Mouse (Mus musculus) CH12.LX (cell line): ENCODE data around the gene Cmtm4. TPM values are rescaled to one million over a fixed set of nuclear protein-coding genes. Genes with fewer than 3 reads are reported as not detected.
"Not testable (repeated sequence)": the region's sequence is repeated elsewhere in the genome, so short reads cannot be mapped to it uniquely, and the experiment has no call there.

Experiments
- DNase-seq: peaks from one replicate; pipeline ENCODE4 v3.0.0-alpha.2; 2013; ENCODE audit errors: extremely low read depth
- H3K27ac ChIP-seq: 2 replicates; pipeline ENCODE4 v1.5.1; 2012; ENCODE audit warnings: low read depth, mild to moderate bottlenecking, control low read depth, moderate library complexity; ENCODE audit not compliant: insufficient read depth
- H3K27me3 ChIP-seq: replicated peaks from 2 replicates; pipeline ENCODE3; 2012; ENCODE audit warnings: inconsistent platforms
- H3K36me3 ChIP-seq, 2 experiments: replicated peaks in 1 of 2; 2 replicates each; pipeline versions ENCODE3 to v1.6.1; 2012; ENCODE audit warnings: inconsistent platforms in 1 of 2, low read length in 1 of 2, mild to moderate bottlenecking in 1 of 2, mixed read lengths in 1 of 2, moderate library complexity in 1 of 2; ENCODE audit not compliant: control insufficient read depth in 1 of 2, insufficient read depth in 1 of 2
- H3K4me1 ChIP-seq, 2 experiments: 2 replicates each; pipeline ENCODE4 v1.6.1; 2012; ENCODE audit warnings: inconsistent platforms in 1 of 2, moderate library complexity in 1 of 2; ENCODE audit not compliant: insufficient read depth in 2 of 2, control insufficient read depth in 1 of 2
- H3K4me2 ChIP-seq: 2 replicates; pipeline ENCODE4 v1.6.1; 2012; ENCODE audit warnings: low read depth, mild to moderate bottlenecking, control low read depth; ENCODE audit not compliant: poor library complexity, insufficient read depth, severe bottlenecking
- H3K4me3 ChIP-seq, 3 experiments: fragments of 150-350 bp in 1 of 3; sonication (generic) in 1 of 3; replicated peaks in 1 of 3; 2 replicates each; pipeline versions ENCODE3 to v1.5.1; 2011 to 2012; ENCODE audit warnings: low read depth in 2 of 3, low read length in 2 of 3, mild to moderate bottlenecking in 2 of 3, moderate library complexity in 2 of 3, control low read depth in 1 of 3, improper control_type of control experiment in 1 of 3, inconsistent platforms in 1 of 3, mixed read lengths in 1 of 3; ENCODE audit not compliant: poor library complexity in 1 of 3
- H3K79me2 ChIP-seq: replicated peaks from 2 replicates; pipeline ENCODE4 v1.6.1; 2012; ENCODE audit warnings: mild to moderate bottlenecking, moderate library complexity; ENCODE audit not compliant: control insufficient read depth, poor library complexity, insufficient read depth, severe bottlenecking; ENCODE audit errors: extremely low read depth
- H3K9ac ChIP-seq: 2 replicates; pipeline ENCODE4 v1.6.1; 2012; ENCODE audit warnings: low read depth, mild to moderate bottlenecking, control low read depth, moderate library complexity; ENCODE audit not compliant: insufficient read depth
- H3K9me3 ChIP-seq: replicated peaks from 2 replicates; pipeline ENCODE3; 2012; ENCODE audit warnings: low read length, inconsistent platforms, mixed read lengths
- CTCF ChIP-seq, 2 experiments: IDR thresholded peaks in 1 of 2; conservative IDR thresholded peaks in 1 of 2; 2 replicates each; pipeline ENCODE4 v1.5.1; 2011 to 2012; ENCODE audit warnings: low read depth in 2 of 2, low read length in 2 of 2, improper control_type of control experiment in 1 of 2, inconsistent platforms in 1 of 2, mild to moderate bottlenecking in 1 of 2, moderate library complexity in 1 of 2
- MAX ChIP-seq: IDR thresholded peaks from 2 replicates; pipeline ENCODE4 v1.6.1; 2011; ENCODE audit warnings: low read length, improper control_type of control experiment
- POLR2A ChIP-seq: IDR thresholded peaks from 2 replicates; pipeline ENCODE4 v1.6.1; 2011; ENCODE audit warnings: low read depth, mild to moderate bottlenecking, improper control_type of control experiment, low read length
- RAD21 ChIP-seq: IDR thresholded peaks from 2 replicates; pipeline ENCODE4 v1.6.1; 2011; ENCODE audit warnings: low read depth, mild to moderate bottlenecking, low read length, improper control_type of control experiment, moderate library complexity
- SMC3 ChIP-seq: IDR thresholded peaks from 2 replicates; pipeline ENCODE4 v1.6.1; 2011; ENCODE audit warnings: low read depth, low read length, improper control_type of control experiment
- TBP ChIP-seq: conservative IDR thresholded peaks from 2 replicates; pipeline ENCODE4 v1.6.1; 2011; ENCODE audit warnings: low read depth, low read length, improper control_type of control experiment
- UBTF ChIP-seq: IDR thresholded peaks from 2 replicates; pipeline ENCODE4 v1.6.1; 2012; ENCODE audit warnings: low read depth, mild to moderate bottlenecking, inconsistent platforms, low read length, improper control_type of control experiment, moderate library complexity
- dilution Hi-C: fragments of 300-500 bp; cut with MboI; formaldehyde crosslinking; loops from 2 replicates; pipeline ENCODE4 v1.14.3; 2020; ENCODE audit warnings: low sequenced_read_pairs; ENCODE audit not compliant: extremely low pct_unique_long_range_greater_than_20kb, extremely low pct_ligation_motif_present
- in situ Hi-C: fragments of 300-500 bp; cut with MboI; formaldehyde crosslinking; loops from 3 replicates; pipeline ENCODE4 v1.14.3; 2019; ENCODE audit warnings: low sequenced_read_pairs, low pct_ligation_motif_present, low pct_unique_long_range_greater_than_20kb, mixed read lengths
- polyA plus RNA-seq: library from polyadenylated mRNA; unstranded; fragments of >175 nt; gene quantifications from 2 replicates; pipeline ENCODE4 v1.2.1, GENCODE M21; 2012; ENCODE audit warnings: low read depth; ENCODE audit not compliant: insufficient read length
- total RNA-seq, 2 experiments: library from RNA; depleted of rRNA; stranded (reverse); fragments of 300-350 nt in 1 of 2; fragments of >200 nt in 1 of 2; gene quantifications; 2 replicates each; pipeline ENCODE4 v1.2.3; 2012 to 2014

The Cmtm4 gene
- total and polyA plus RNA-seq, 3 experiments = 2.3 to 3.0 (median 2.6) TPM

- TF ChIP-seq UBTF (no peak), CTCF (conservative IDR thresholded peaks at IDR 0.05 in 1 of 2, IDR thresholded peaks at IDR 0.05 in 1 of 2; ENCODE audit: low read depth in 2 of 2, low read length in 2 of 2) (no peak), POLR2A (no peak), MAX (no peak), SMC3 (no peak), RAD21 (no peak), TBP (no peak)
- TF ChIP-seq, all 38 proteins: peak for 0
- Histone ChIP-seq H3K27ac (no peak overlapping the region), H3K36me3 (no peaks in the 10 kb centered on the region), H3K9me3 (peaks cover 4% of the 10 kb centered on the region), H3K4me2 (no peak overlapping the region), H3K27me3 (no peaks in the 10 kb centered on the region), H3K79me2 (no peaks in the 10 kb centered on the region), H3K4me3 (no peak overlapping the region), H3K9ac (no peak overlapping the region), H3K4me1 (no peaks in the 10 kb centered on the region)
- in situ Hi-C loops = no loop called here
- dilution Hi-C loops = no loop called here
- DNase-seq = no peak
Measured at GRCm38 (mm10) chr8:104304962-104305361, 90.6 kb downstream of the Cmtm4 start.

GRCm38 (mm10) chr8:104302536-104302935 lies 93.1 kb downstream of the Cmtm4 start:
- dilution Hi-C loops, DNase-seq, H3K9me3 ChIP-seq, H3K27ac ChIP-seq, H3K79me2 ChIP-seq, H3K36me3 ChIP-seq, H3K4me2 ChIP-seq, H3K9ac ChIP-seq, H3K27me3 ChIP-seq, H3K4me1 ChIP-seq, in situ Hi-C loops, H3K4me3 ChIP-seq: not testable (repeated sequence)

GRCm38 (mm10) chr8:104301577-104301976 lies 94.0 kb downstream of the Cmtm4 start:
- H3K79me2 ChIP-seq, H3K27me3 ChIP-seq, H3K4me1 ChIP-seq, H3K4me2 ChIP-seq, H3K36me3 ChIP-seq, dilution Hi-C loops, H3K9me3 ChIP-seq, H3K9ac ChIP-seq, DNase-seq, in situ Hi-C loops, H3K27ac ChIP-seq, H3K4me3 ChIP-seq: not testable (repeated sequence)

Other genes with a start within 250 kb of the Cmtm4 start
- gene Bean1, start 225.4 kb downstream of the Cmtm4 start, total RNA-seq (2012; rRNA removed) = not detected in 2 replicates
- not detected in 2 replicates for gene Bean1, start 225.4 kb downstream of the Cmtm4 start, total RNA-seq (2014; rRNA removed)
- not detected in 2 replicates for gene Bean1, start 225.4 kb downstream of the Cmtm4 start, polyA plus RNA-seq
- gene Tk2, start 147.2 kb downstream of the Cmtm4 start, total RNA-seq (2012; rRNA removed) = 9.2 and 13.5 TPM in 2 replicates
- 8.7 and 8.9 TPM in 2 replicates for gene Tk2, start 147.2 kb downstream of the Cmtm4 start, total RNA-seq (2014; rRNA removed)
- 7.3 TPM in 2 replicates for gene Tk2, start 147.2 kb downstream of the Cmtm4 start, polyA plus RNA-seq
- gene Cklf, start 144.9 kb downstream of the Cmtm4 start, total RNA-seq (2012; rRNA removed) = 20.7 and 25.3 TPM in 2 replicates
- gene Cklf, start 144.9 kb downstream of the Cmtm4 start, total RNA-seq (2014; rRNA removed) = 35.2 and 38.8 TPM in 2 replicates
- gene Cklf, start 144.9 kb downstream of the Cmtm4 start, polyA plus RNA-seq = 25.0 and 29.7 TPM in 2 replicates
- gene Cmtm2a, start 102.6 kb downstream of the Cmtm4 start, total RNA-seq (2012; rRNA removed) = not detected in 2 replicates
- gene Cmtm2a, start 102.6 kb downstream of the Cmtm4 start, total RNA-seq (2014; rRNA removed) = not detected in 2 replicates
- gene Cmtm2a, start 102.6 kb downstream of the Cmtm4 start, polyA plus RNA-seq = not detected in 2 replicates
- not detected in 2 replicates for gene Gm45711, start 85.7 kb downstream of the Cmtm4 start, total RNA-seq (2012; rRNA removed)
- not detected in 2 replicates for gene Gm45711, start 85.7 kb downstream of the Cmtm4 start, total RNA-seq (2014; rRNA removed)
- not detected in 2 replicates for gene Gm45711, start 85.7 kb downstream of the Cmtm4 start, polyA plus RNA-seq
- not detected in 2 replicates for gene Cmtm1, start 85.7 kb downstream of the Cmtm4 start, total RNA-seq (2012; rRNA removed)
- gene Cmtm1, start 85.7 kb downstream of the Cmtm4 start, total RNA-seq (2014; rRNA removed) = not detected in 2 replicates
- gene Cmtm1, start 85.7 kb downstream of the Cmtm4 start, polyA plus RNA-seq = not detected in 2 replicates
- gene Gm11020, start 74.2 kb downstream of the Cmtm4 start, total RNA-seq (2012; rRNA removed) = not detected in 2 replicates
- gene Gm11020, start 74.2 kb downstream of the Cmtm4 start, total RNA-seq (2014; rRNA removed) = not detected in 2 replicates
- gene Gm11020, start 74.2 kb downstream of the Cmtm4 start, polyA plus RNA-seq = not detected in 2 replicates
- not detected in 2 replicates for gene Cmtm2b, start 73.6 kb downstream of the Cmtm4 start, total RNA-seq (2012; rRNA removed)
- gene Cmtm2b, start 73.6 kb downstream of the Cmtm4 start, total RNA-seq (2014; rRNA removed) = not detected in 2 replicates
- not detected in 2 replicates for gene Cmtm2b, start 73.6 kb downstream of the Cmtm4 start, polyA plus RNA-seq
- gene Cmtm3, start 56.4 kb downstream of the Cmtm4 start, total RNA-seq (2012; rRNA removed) = 3.9 TPM in 2 replicates
- 4.2 and 4.3 TPM in 2 replicates for gene Cmtm3, start 56.4 kb downstream of the Cmtm4 start, total RNA-seq (2014; rRNA removed)
- gene Cmtm3, start 56.4 kb downstream of the Cmtm4 start, polyA plus RNA-seq = 8.8 and 11.0 TPM in 2 replicates
- gene Dync1li2, start 47.2 kb upstream of the Cmtm4 start, total RNA-seq (2012; rRNA removed) = 12.7 and 15.8 TPM in 2 replicates
- gene Dync1li2, start 47.2 kb upstream of the Cmtm4 start, total RNA-seq (2014; rRNA removed) = 14.3 and 17.7 TPM in 2 replicates
- gene Dync1li2, start 47.2 kb upstream of the Cmtm4 start, polyA plus RNA-seq = 22.8 and 30.4 TPM in 2 replicates
- gene Terb1, start 114.1 kb upstream of the Cmtm4 start, total RNA-seq (2012; rRNA removed) = not detected in 2 replicates
- not detected in 2 replicates for gene Terb1, start 114.1 kb upstream of the Cmtm4 start, total RNA-seq (2014; rRNA removed)
- gene Terb1, start 114.1 kb upstream of the Cmtm4 start, polyA plus RNA-seq = not detected in 2 replicates
- gene Nae1, start 138.8 kb upstream of the Cmtm4 start, total RNA-seq (2012; rRNA removed) = 26.0 and 34.5 TPM in 2 replicates
- 95.0 and 113 TPM in 2 replicates for gene Nae1, start 138.8 kb upstream of the Cmtm4 start, total RNA-seq (2014; rRNA removed)
- 33.6 and 36.5 TPM in 2 replicates for gene Nae1, start 138.8 kb upstream of the Cmtm4 start, polyA plus RNA-seq
- gene Car7, start 138.9 kb upstream of the Cmtm4 start, total RNA-seq (2012; rRNA removed) = 0.85 and 0.88 TPM in 2 replicates
- 0.62 and 0.92 TPM in 2 replicates for gene Car7, start 138.9 kb upstream of the Cmtm4 start, total RNA-seq (2014; rRNA removed)
- 1.2 and 1.3 TPM in 2 replicates for gene Car7, start 138.9 kb upstream of the Cmtm4 start, polyA plus RNA-seq
- 8.7 and 11.9 TPM in 2 replicates for gene Pdp2, start 195.6 kb upstream of the Cmtm4 start, total RNA-seq (2012; rRNA removed)
- 6.9 and 7.6 TPM in 2 replicates for gene Pdp2, start 195.6 kb upstream of the Cmtm4 start, total RNA-seq (2014; rRNA removed)
- gene Pdp2, start 195.6 kb upstream of the Cmtm4 start, polyA plus RNA-seq = 8.3 and 9.6 TPM in 2 replicates
- gene Cdh16, start 228.6 kb upstream of the Cmtm4 start, total RNA-seq (2012; rRNA removed) = not detected in 2 replicates
- not detected in 2 replicates for gene Cdh16, start 228.6 kb upstream of the Cmtm4 start, total RNA-seq (2014; rRNA removed)
- not detected in 2 replicates for gene Cdh16, start 228.6 kb upstream of the Cmtm4 start, polyA plus RNA-seq
- 30.9 and 31.1 TPM in 2 replicates for gene Rrad, start 235.5 kb upstream of the Cmtm4 start, total RNA-seq (2012; rRNA removed)
- gene Rrad, start 235.5 kb upstream of the Cmtm4 start, total RNA-seq (2014; rRNA removed) = 29.4 and 31.7 TPM in 2 replicates
- 32.3 and 33.6 TPM in 2 replicates for gene Rrad, start 235.5 kb upstream of the Cmtm4 start, polyA plus RNA-seq
- gene Ciao2b, start 246.2 kb upstream of the Cmtm4 start, total RNA-seq (2012; rRNA removed) = 76.4 and 81.1 TPM in 2 replicates
- 72.2 and 74.4 TPM in 2 replicates for gene Ciao2b, start 246.2 kb upstream of the Cmtm4 start, total RNA-seq (2014; rRNA removed)
- 75.8 and 76.4 TPM in 2 replicates for gene Ciao2b, start 246.2 kb upstream of the Cmtm4 start, polyA plus RNA-seq